Mouse (Mus musculus) gastrocnemius, postnatal 25 days (tissue): ENCODE data around the gene Cdk17. TPM values are rescaled to one million over a fixed set of nuclear protein-coding genes. Genes with fewer than 3 reads are reported as not detected.

Experiments used
- DNase-seq: peaks from one replicate; pipeline ENCODE4 v3.0.0; 2022
- total RNA-seq, 2 experiments: library from RNA; stranded (reverse); gene quantifications; 1 replicate in 1 of 2; 2 replicates in 1 of 2; pipeline ENCODE4 v1.2.3; 2021

Gene Cdk17
- total RNA-seq, 2 experiments from 2014 or later: 5.9 to 6.3 TPM

GRCm38 (mm10) chr10:93171182-93171855 is 10.6 kb downstream of the Cdk17 start:
- DNase-seq: no peak

- no peak for DNase-seq
These were observed 16.8 kb downstream of the Cdk17 start for GRCm38 (mm10) chr10:93177471-93177870.

- no peak for DNase-seq
These were observed 17.2 kb downstream of the Cdk17 start for GRCm38 (mm10) chr10:93177874-93178273.

- DNase-seq: no peak
These were observed 18.0 kb downstream of the Cdk17 start for GRCm38 (mm10) chr10:93178662-93179061.

GRCm38 (mm10) chr10:93179669-93180460 is 19.2 kb downstream of the Cdk17 start:
- no peak for DNase-seq

- DNase-seq: no peak
These were observed 23.8 kb downstream of the Cdk17 start for GRCm38 (mm10) chr10:93184351-93184976.

GRCm38 (mm10) chr10:93188440-93188999 is 27.8 kb downstream of the Cdk17 start:
- DNase-seq: no peak

GRCm38 (mm10) chr10:93190475-93191262 is 30.0 kb downstream of the Cdk17 start:
- DNase-seq: no peak

GRCm38 (mm10) chr10:93197092-93197491 is 36.4 kb downstream of the Cdk17 start:
- no peak for DNase-seq

GRCm38 (mm10) chr10:93198958-93199357 is 38.3 kb downstream of the Cdk17 start:
- no peak for DNase-seq

- DNase-seq: no peak
These were observed 41.3 kb downstream of the Cdk17 start for GRCm38 (mm10) chr10:93201846-93202458.

GRCm38 (mm10) chr10:93205287-93205956 is 44.7 kb downstream of the Cdk17 start:
- DNase-seq: no peak

GRCm38 (mm10) chr10:93207176-93207575 is 46.5 kb downstream of the Cdk17 start:
- no peak for DNase-seq

- no peak for DNase-seq
These were observed 52.0 kb downstream of the Cdk17 start for GRCm38 (mm10) chr10:93212699-93213098.

- no peak for DNase-seq
These were observed 52.7 kb downstream of the Cdk17 start for GRCm38 (mm10) chr10:93213339-93213738.

GRCm38 (mm10) chr10:93214251-93214650 is 53.6 kb downstream of the Cdk17 start:
- DNase-seq: no peak

- no peak for DNase-seq
These were observed 54.5 kb downstream of the Cdk17 start for GRCm38 (mm10) chr10:93215051-93215763.

- no peak for DNase-seq
These were observed 65.1 kb downstream of the Cdk17 start for GRCm38 (mm10) chr10:93225751-93226150.

GRCm38 (mm10) chr10:93227921-93228320 is 67.2 kb downstream of the Cdk17 start:
- no peak for DNase-seq

GRCm38 (mm10) chr10:93228401-93229007 is 67.8 kb downstream of the Cdk17 start:
- no peak for DNase-seq
